18 mouse cellular contexts compared by ENCODE assay signal in the genomic region with DNA sequence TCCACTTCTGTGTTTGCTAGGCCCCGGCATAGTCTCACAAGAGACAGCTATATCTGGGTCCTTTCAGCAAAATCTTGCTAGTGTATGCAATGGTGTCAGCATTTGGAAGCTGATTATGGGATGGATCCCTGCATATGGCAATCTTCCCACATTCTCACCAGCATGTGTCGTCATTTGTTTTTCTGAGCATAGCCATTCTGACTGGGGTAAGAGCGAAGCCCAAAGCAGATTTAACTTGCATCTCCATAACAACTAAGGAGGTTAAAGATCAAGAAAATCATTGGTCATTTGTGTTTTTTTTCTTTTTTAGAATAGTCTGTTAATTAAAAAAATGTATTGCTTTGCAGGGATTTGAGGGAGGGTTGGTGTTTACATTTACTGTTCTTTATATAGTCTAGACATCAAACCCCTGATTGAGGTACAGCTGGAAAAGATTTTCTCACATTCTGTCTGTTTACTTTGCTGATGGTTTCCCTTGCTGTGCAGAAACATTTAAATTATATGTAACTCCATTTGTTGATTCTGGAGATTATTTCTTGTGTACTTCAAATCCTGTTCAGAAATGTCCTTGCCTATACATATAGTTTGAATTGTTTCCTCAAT.
"Had no signal": no experiment of that assay in that cellular context is flagged by ENCODE, and none has a peak within 500 bp of the region (broad histone marks: within the 10 kb centered on the region; RNA-seq: fewer than 3 reads in every experiment).

No protein-coding gene starts in this region.

- H3K9me3 ChIP-seq: kidney, embryonic 15.5 days; liver, embryonic 13.5 days; midbrain, embryonic 12.5 days; midbrain, embryonic 15.5 days; neural tube, embryonic 12.5 days; neural tube, embryonic 15.5 days; stomach, embryonic 15.5 days had no signal

- H3K4me2 ChIP-seq: kidney, embryonic 15.5 days; liver, embryonic 13.5 days; midbrain, embryonic 12.5 days; midbrain, embryonic 15.5 days; neural tube, embryonic 12.5 days; neural tube, embryonic 15.5 days; stomach, embryonic 15.5 days had no signal

- H3K27me3 ChIP-seq: kidney, embryonic 15.5 days; liver, embryonic 13.5 days; midbrain, embryonic 12.5 days; midbrain, embryonic 15.5 days; neural tube, embryonic 12.5 days; neural tube, embryonic 15.5 days; stomach, embryonic 15.5 days had no signal

- H3K27ac ChIP-seq: kidney, embryonic 15.5 days; left cerebral cortex, adult 2 months; liver, embryonic 13.5 days; macrophage; midbrain, embryonic 12.5 days; midbrain, embryonic 15.5 days; neural tube, embryonic 12.5 days; neural tube, embryonic 15.5 days; stomach, embryonic 15.5 days had no signal

- H3K9ac ChIP-seq: kidney, embryonic 15.5 days; liver, embryonic 13.5 days; midbrain, embryonic 12.5 days; midbrain, embryonic 15.5 days; neural tube, embryonic 12.5 days; neural tube, embryonic 15.5 days; stomach, embryonic 15.5 days had no signal

- H3K4me3 ChIP-seq: kidney, embryonic 15.5 days; left cerebral cortex, adult 2 months; liver, embryonic 13.5 days; midbrain, embryonic 12.5 days; midbrain, embryonic 15.5 days; neural tube, embryonic 12.5 days; neural tube, embryonic 15.5 days; stomach, embryonic 15.5 days had no signal

- H3K4me1 ChIP-seq: kidney, embryonic 15.5 days; liver, embryonic 13.5 days; midbrain, embryonic 12.5 days; midbrain, embryonic 15.5 days; neural tube, embryonic 12.5 days; neural tube, embryonic 15.5 days; stomach, embryonic 15.5 days had no signal

- DNase-seq: kidney, adult 8-10 months; kidney, postnatal 10 days; kidney, postnatal 36 days; layer of hippocampus, postnatal 36 days; liver, embryonic 13.5 days; right cerebral cortex, adult 18-20 months; right cerebral cortex, postnatal 14 days; right cerebral cortex, postnatal 4 days; thymus, adult 18-20 months; thymus, postnatal 36 days had no signal

- ATAC-seq: midbrain, embryonic 15.5 days had no signal

- H3K36me3 ChIP-seq: kidney, embryonic 15.5 days; liver, embryonic 13.5 days; midbrain, embryonic 12.5 days; midbrain, embryonic 15.5 days; neural tube, embryonic 12.5 days; neural tube, embryonic 15.5 days; stomach, embryonic 15.5 days had no signal
